Mouse (Mus musculus): ENCODE measurements at regions not wholly inside any gene's neighbourhood (a gene's known extent, or its start where the extent isn't known, plus 50 kb on each side); places are given as distances from the start of the nearest gene placed in this dataset.
A peak's percentile ranks its signal among the peaks of the same experiment; 100 is the strongest.

- Histone ChIP-seq H3K36me3 (no peaks in the 10 kb centered on the region), H3K9me3 (replicated peaks) (no peaks in the 10 kb centered on the region), H3K4me1 (replicated peaks) (no peaks in the 10 kb centered on the region), H3K27ac (ENCODE audit: poor library complexity, severe bottlenecking) (no peak overlapping the region), H3K9ac (no peak overlapping the region), H3K27me3 (replicated peaks) (0 out of 2 replicates have a peak, but pooled peaks cover 3% of the 10 kb centered on the region), H3K4me3 (peak overlapping the region; percentile 40), H3K4me2 (peak overlapping the region; percentile 68)
- WGBS = 8% methylated on average over 32 of the region's 32 CpGs
- peak; percentile 64; the same call in 1 of the 2 replicates for ATAC-seq (ENCODE audit: insufficient number of reproducible peaks, low FRiP score)
Observed at GRCm38 (mm10) chr16:50045552-50046547, 245.5 kb downstream of the Cd47 start.

GRCm38 (mm10) chr16:50063540-50063939 lies 263.2 kb downstream of the Cd47 start:
- Histone ChIP-seq H3K4me1 (replicated peaks) (no peaks in the 10 kb centered on the region), H3K36me3 (no peaks in the 10 kb centered on the region), H3K27ac (ENCODE audit: poor library complexity, severe bottlenecking) (no peak overlapping the region), H3K9ac (no peak overlapping the region), H3K4me2 (no peak overlapping the region), H3K9me3 (replicated peaks) (no peaks in the 10 kb centered on the region; the same call in 1 of the 2 replicates), H3K27me3 (replicated peaks) (no peaks in the 10 kb centered on the region), H3K4me3 (no peak overlapping the region)
- ATAC-seq (ENCODE audit: insufficient number of reproducible peaks, low FRiP score) = no peak
- WGBS = 55% methylated on average over 4 of the region's 4 CpGs

- WGBS = 79% methylated on average over 5 of the region's 5 CpGs
- Histone ChIP-seq H3K4me1 (replicated peaks) (no peaks in the 10 kb centered on the region), H3K9ac (no peak overlapping the region), H3K36me3 (no peaks in the 10 kb centered on the region), H3K4me3 (no peak overlapping the region), H3K27ac (ENCODE audit: poor library complexity, severe bottlenecking) (no peak overlapping the region), H3K27me3 (replicated peaks) (no peaks in the 10 kb centered on the region), H3K9me3 (replicated peaks) (no peaks in the 10 kb centered on the region; the same call in 1 of the 2 replicates), H3K4me2 (no peak overlapping the region)
- no peak for ATAC-seq (ENCODE audit: insufficient number of reproducible peaks, low FRiP score)
Observed at GRCm38 (mm10) chr16:50065336-50066082, 265.2 kb downstream of the Cd47 start.

- H3K4me3 ChIP-seq = no peak overlapping the region
- WGBS = 53% methylated on average over 4 of the region's 4 CpGs
- H3K4me1 ChIP-seq (replicated peaks) = no peaks in the 10 kb centered on the region
- no peak overlapping the region for H3K9ac ChIP-seq
- peak; percentile 77; the same call in 1 of the 2 replicates for ATAC-seq (ENCODE audit: insufficient number of reproducible peaks, low FRiP score)
- no peak overlapping the region for H3K4me2 ChIP-seq
- H3K36me3 ChIP-seq = no peaks in the 10 kb centered on the region
- H3K27ac ChIP-seq (ENCODE audit: poor library complexity, severe bottlenecking) = no peak overlapping the region
- H3K9me3 ChIP-seq (replicated peaks) = no peaks in the 10 kb centered on the region; the same call in 1 of the 2 replicates
- H3K27me3 ChIP-seq (replicated peaks) = no peaks in the 10 kb centered on the region
Observed at GRCm38 (mm10) chr16:50069033-50069432, 268.7 kb downstream of the Cd47 start.

GRCm38 (mm10) chr16:50070728-50071127 lies 270.4 kb downstream of the Cd47 start:
- Histone ChIP-seq H3K9me3 (replicated peaks) (no peaks in the 10 kb centered on the region; the same call in 1 of the 2 replicates), H3K4me2 (no peak overlapping the region), H3K4me3 (no peak overlapping the region), H3K27me3 (replicated peaks) (no peaks in the 10 kb centered on the region), H3K27ac (ENCODE audit: poor library complexity, severe bottlenecking) (no peak overlapping the region), H3K4me1 (replicated peaks) (no peaks in the 10 kb centered on the region), H3K36me3 (no peaks in the 10 kb centered on the region), H3K9ac (no peak overlapping the region)
- 54% methylated on average over 4 of the region's 4 CpGs for WGBS
- ATAC-seq (ENCODE audit: insufficient number of reproducible peaks, low FRiP score) = no peak

GRCm38 (mm10) chr16:50072853-50073360 lies 272.6 kb downstream of the Cd47 start:
- Histone ChIP-seq H3K4me2 (no peak overlapping the region), H3K27me3 (replicated peaks) (no peaks in the 10 kb centered on the region), H3K4me1 (replicated peaks) (no peaks in the 10 kb centered on the region), H3K27ac (ENCODE audit: poor library complexity, severe bottlenecking) (no peak overlapping the region), H3K36me3 (no peaks in the 10 kb centered on the region), H3K9ac (no peak overlapping the region), H3K9me3 (replicated peaks) (no peaks in the 10 kb centered on the region; the same call in 1 of the 2 replicates), H3K4me3 (no peak overlapping the region)
- no peak for ATAC-seq (ENCODE audit: insufficient number of reproducible peaks, low FRiP score)
- WGBS = 57% methylated on average over 14 of the region's 14 CpGs

GRCm38 (mm10) chr16:50073979-50074378 lies 273.6 kb downstream of the Cd47 start:
- H3K9me3 ChIP-seq (replicated peaks) = no peaks in the 10 kb centered on the region
- H3K27ac ChIP-seq (ENCODE audit: poor library complexity, severe bottlenecking) = no peak overlapping the region
- H3K4me3 ChIP-seq = no peak overlapping the region
- 66% methylated on average over 4 of the region's 4 CpGs for WGBS
- no peaks in the 10 kb centered on the region for H3K36me3 ChIP-seq
- no peaks in the 10 kb centered on the region for H3K27me3 ChIP-seq (replicated peaks)
- H3K4me1 ChIP-seq (replicated peaks) = no peaks in the 10 kb centered on the region
- no peak overlapping the region for H3K9ac ChIP-seq
- no peak for ATAC-seq (ENCODE audit: insufficient number of reproducible peaks, low FRiP score)
- no peak overlapping the region for H3K4me2 ChIP-seq

- Histone ChIP-seq H3K27me3 (replicated peaks) (no peaks in the 10 kb centered on the region), H3K4me3 (no peak overlapping the region), H3K9ac (no peak overlapping the region), H3K4me1 (replicated peaks) (no peaks in the 10 kb centered on the region), H3K27ac (ENCODE audit: poor library complexity, severe bottlenecking) (no peak overlapping the region), H3K36me3 (no peaks in the 10 kb centered on the region), H3K9me3 (replicated peaks) (no peaks in the 10 kb centered on the region), H3K4me2 (no peak overlapping the region)
- 80% methylated on average over 4 of the region's 4 CpGs for WGBS
- ATAC-seq (ENCODE audit: insufficient number of reproducible peaks, low FRiP score) = no peak
Observed at GRCm38 (mm10) chr16:50075641-50076040, 275.3 kb downstream of the Cd47 start.

GRCm38 (mm10) chr16:50081511-50081910 lies 281.2 kb downstream of the Cd47 start:
- Histone ChIP-seq H3K27ac (ENCODE audit: poor library complexity, severe bottlenecking) (no peak overlapping the region), H3K27me3 (replicated peaks) (no peaks in the 10 kb centered on the region), H3K36me3 (no peaks in the 10 kb centered on the region), H3K9ac (no peak overlapping the region), H3K9me3 (replicated peaks) (0 out of 2 replicates have a peak, but pooled peaks cover 4% of the 10 kb centered on the region), H3K4me1 (replicated peaks) (no peaks in the 10 kb centered on the region), H3K4me3 (no peak overlapping the region), H3K4me2 (no peak overlapping the region)
- no peak for ATAC-seq (ENCODE audit: insufficient number of reproducible peaks, low FRiP score)
- 62% methylated on average over 1 of the region's 1 CpGs for WGBS

GRCm38 (mm10) chr16:50092318-50092717 lies 292.0 kb downstream of the Cd47 start:
- Histone ChIP-seq H3K9me3 (replicated peaks) (no peaks in the 10 kb centered on the region), H3K9ac (no peak overlapping the region), H3K4me2 (no peak overlapping the region), H3K4me3 (no peak overlapping the region), H3K27me3 (replicated peaks) (no peaks in the 10 kb centered on the region), H3K4me1 (replicated peaks) (no peaks in the 10 kb centered on the region), H3K36me3 (no peaks in the 10 kb centered on the region), H3K27ac (ENCODE audit: poor library complexity, severe bottlenecking) (no peak overlapping the region)
- ATAC-seq (ENCODE audit: insufficient number of reproducible peaks, low FRiP score) = no peak
- 71% methylated on average over 1 of the region's 1 CpGs for WGBS

- Histone ChIP-seq H3K36me3 (no peaks in the 10 kb centered on the region), H3K4me3 (no peak overlapping the region), H3K4me1 (replicated peaks) (no peaks in the 10 kb centered on the region), H3K27me3 (replicated peaks) (no peaks in the 10 kb centered on the region), H3K9ac (no peak overlapping the region), H3K4me2 (no peak overlapping the region), H3K27ac (ENCODE audit: poor library complexity, severe bottlenecking) (no peak overlapping the region), H3K9me3 (replicated peaks) (no peaks in the 10 kb centered on the region)
- WGBS = 85% methylated on average over 3 of the region's 3 CpGs
- ATAC-seq (ENCODE audit: insufficient number of reproducible peaks, low FRiP score) = no peak
Observed at GRCm38 (mm10) chr16:50092780-50093179, 292.4 kb downstream of the Cd47 start.
